Mouse (Mus musculus) granulocyte monocyte progenitor cell, adult 5-6 weeks (primary cell): Measurements from ENCODE around the gene Phf23. TPM values are rescaled to one million over a fixed set of nuclear protein-coding genes. Genes with fewer than 3 reads are reported as not detected.
"Not testable (repeated sequence)": the region's sequence is repeated elsewhere in the genome, so short reads cannot be mapped to it uniquely, and the experiment has no call there.

ENCODE experiments used
- ATAC-seq: replicated peaks from 2 replicates; pipeline ENCODE4 v1.8.0; 2016; ENCODE audit warnings: mild to moderate bottlenecking, moderate TSS enrichment, inconsistent platforms; ENCODE audit not compliant: poor library complexity, severe bottlenecking
- total RNA-seq, 2 experiments: library from RNA; stranded (forward) in 1 of 2; stranded (reverse) in 1 of 2; fragments of 200-712, 200-1000 nt in 1 of 2; fragments of >200 nt in 1 of 2; fragmentation: Nextera tagmentation in 1 of 2; gene quantifications; 2 replicates each; pipeline ENCODE4 v1.2.3; 2014 to 2017

Phf23 gene
- total RNA-seq (2014; fragmentation: Nextera tagmentation) (41.7 and 45.8 TPM in 2 replicates), total RNA-seq (2017) (30.2 and 32.3 TPM in 2 replicates)

- ATAC-seq = peak; percentile 58
Observed at GRCm38 (mm10) chr11:69995391-69995960, at the start of gene Phf23. Gene Phf23 (plus strand): TSS chr11:69995777.

- no peak for ATAC-seq
Observed at GRCm38 (mm10) chr11:69945997-69946891, 49.3 kb upstream of the Phf23 start.

GRCm38 (mm10) chr11:69947337-69948065 lies 48.1 kb upstream of the Phf23 start:
- no peak for ATAC-seq

- peak; percentile 92 for ATAC-seq
Observed at GRCm38 (mm10) chr11:69948066-69948762, 47.4 kb upstream of the Phf23 start, which contains the start of gene Slc2a4. Gene Slc2a4 (minus strand): TSS chr11:69948188.

GRCm38 (mm10) chr11:69948763-69949150 lies 46.8 kb upstream of the Phf23 start:
- ATAC-seq = peak; percentile 74

GRCm38 (mm10) chr11:69950807-69951459 lies 44.6 kb upstream of the Phf23 start:
- ATAC-seq = no peak

GRCm38 (mm10) chr11:69952274-69952673 lies 43.3 kb upstream of the Phf23 start:
- ATAC-seq = no peak

GRCm38 (mm10) chr11:69953267-69953915 lies 42.2 kb upstream of the Phf23 start:
- ATAC-seq = no peak; the same call in 1 of the 2 replicates

- ATAC-seq = not testable (repeated sequence)
Observed at GRCm38 (mm10) chr11:69955618-69956017, 40.0 kb upstream of the Phf23 start.

- no peak for ATAC-seq
Observed at GRCm38 (mm10) chr11:69956218-69956617, 39.4 kb upstream of the Phf23 start.

- ATAC-seq = 0 out of 2 replicates have a peak, but pooled peaks have one; percentile 27
Observed at GRCm38 (mm10) chr11:69960616-69961015, 35.0 kb upstream of the Phf23 start.

GRCm38 (mm10) chr11:69961841-69962240 lies 33.7 kb upstream of the Phf23 start:
- peak; percentile 42 for ATAC-seq

GRCm38 (mm10) chr11:69964650-69965270 lies 30.8 kb upstream of the Phf23 start, which contains the start of gene Cldn7:
Gene Cldn7 (plus strand): TSS chr11:69964779.
- ATAC-seq = no peak

GRCm38 (mm10) chr11:69965271-69966005 lies 30.1 kb upstream of the Phf23 start:
- no peak for ATAC-seq

GRCm38 (mm10) chr11:69966006-69966859 lies 29.3 kb upstream of the Phf23 start:
- peak; percentile 66 for ATAC-seq

GRCm38 (mm10) chr11:69966860-69967517 lies 28.6 kb upstream of the Phf23 start:
- no peak for ATAC-seq
